Mouse (Mus musculus): Measurements from ENCODE around the gene Gm28036.
A peak's percentile ranks its signal among the peaks of the same experiment; 100 is the strongest.

Gm28036 gene

GRCm38 (mm10) chr2:156084541-156084940 lies 42.4 kb downstream of the Gm28036 start:
- DNase-seq (ENCODE audit: low read depth, low spot score) = no peak

GRCm38 (mm10) chr2:156080391-156080790 lies 46.5 kb downstream of the Gm28036 start:
- DNase-seq (ENCODE audit: low read depth, low spot score) = no peak

GRCm38 (mm10) chr2:156079674-156080073 lies 47.2 kb downstream of the Gm28036 start:
- DNase-seq (ENCODE audit: low read depth, low spot score) = peak; percentile 46

DNA sequence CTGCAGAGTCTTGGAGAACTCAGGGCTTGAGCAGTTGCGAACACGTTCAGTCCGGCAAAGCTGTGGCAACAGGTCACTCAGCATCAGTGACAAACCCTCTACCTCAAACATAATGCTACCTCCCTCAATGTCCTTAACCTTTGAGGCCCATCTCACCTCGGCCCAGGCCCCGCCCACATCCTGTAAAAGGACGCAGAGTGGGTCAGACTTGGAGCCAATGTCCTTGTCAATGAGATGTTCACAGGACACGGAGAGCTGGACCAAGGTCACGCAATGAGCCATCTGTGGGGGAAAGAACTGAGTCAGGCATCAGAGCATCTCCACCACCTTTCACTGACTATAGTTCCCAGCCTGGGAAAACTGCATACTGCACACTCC lies 47.7 kb downstream of the Gm28036 start:
- DNase-seq (ENCODE audit: low read depth, low spot score) = no peak

DNA sequence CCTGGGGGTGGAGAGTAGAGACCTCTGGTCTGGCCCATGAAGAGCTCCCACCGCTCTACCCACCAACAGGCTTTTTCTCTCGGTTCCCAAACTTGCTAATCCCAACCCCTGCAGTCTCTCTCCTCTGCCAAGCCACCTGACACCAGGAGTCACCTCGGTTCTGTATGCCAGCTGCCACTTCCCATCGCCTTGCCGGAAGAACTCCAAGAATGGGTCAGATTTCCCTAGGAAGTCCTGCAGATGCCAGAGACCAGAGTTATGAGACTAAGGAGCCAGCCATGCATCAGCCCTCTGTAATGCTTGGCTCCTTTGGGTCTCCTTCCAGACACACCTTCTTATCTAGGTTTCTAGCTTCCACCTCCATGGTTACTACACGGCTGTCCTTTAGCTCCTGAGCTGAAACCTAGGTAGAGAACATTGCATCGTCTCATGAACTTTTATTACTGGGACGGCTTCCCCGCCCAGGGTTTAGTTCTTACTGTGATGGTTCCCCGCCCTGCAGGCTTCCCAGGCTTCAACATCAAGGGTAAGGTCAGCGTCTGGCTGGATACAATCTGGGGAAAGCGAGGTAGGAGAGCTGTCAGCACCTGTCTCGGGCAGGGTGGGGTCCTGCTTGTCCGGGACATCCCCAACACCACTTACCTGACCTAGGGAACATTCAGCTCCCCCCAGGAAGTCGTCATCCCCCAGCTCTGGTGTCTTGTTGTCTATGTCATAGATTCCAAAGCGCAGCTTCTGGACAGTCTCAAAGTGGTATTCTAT lies 48.3 kb downstream of the Gm28036 start:
- DNase-seq (ENCODE audit: low read depth, low spot score) = peak; percentile 56

- DNase-seq (ENCODE audit: low read depth, low spot score) = no peak
Observed at GRCm38 (mm10) chr2:156077461-156077860, 49.4 kb downstream of the Gm28036 start.

GRCm38 (mm10) chr2:156073725-156074124 lies 53.2 kb downstream of the Gm28036 start:
- no peak for DNase-seq (ENCODE audit: low read depth, low spot score)

GRCm38 (mm10) chr2:156071236-156071635 lies 55.7 kb downstream of the Gm28036 start:
- DNase-seq (ENCODE audit: low read depth, low spot score) = no peak

GRCm38 (mm10) chr2:156067916-156068315 lies 59.0 kb downstream of the Gm28036 start:
- no peak for DNase-seq (ENCODE audit: low read depth, low spot score)

GRCm38 (mm10) chr2:156066126-156066525 lies 60.8 kb downstream of the Gm28036 start:
- no peak for DNase-seq (ENCODE audit: low read depth, low spot score)

GRCm38 (mm10) chr2:156065099-156066041 lies 61.5 kb downstream of the Gm28036 start, which contains the start of gene Spag4:
Gene Spag4, plus strand, starts transcription at chr2:156065175.
- DNase-seq (ENCODE audit: low read depth, low spot score) = no peak

- DNase-seq (ENCODE audit: low read depth, low spot score) = no peak
Observed at GRCm38 (mm10) chr2:156052816-156053215, 74.1 kb downstream of the Gm28036 start, which contains the start of gene Fer1l4. Gene Fer1l4, minus strand, starts transcription at chr2:156052947.

- DNase-seq (ENCODE audit: low read depth, low spot score) = no peak
Observed at GRCm38 (mm10) chr2:156047929-156048328, 79.0 kb downstream of the Gm28036 start.

DNA sequence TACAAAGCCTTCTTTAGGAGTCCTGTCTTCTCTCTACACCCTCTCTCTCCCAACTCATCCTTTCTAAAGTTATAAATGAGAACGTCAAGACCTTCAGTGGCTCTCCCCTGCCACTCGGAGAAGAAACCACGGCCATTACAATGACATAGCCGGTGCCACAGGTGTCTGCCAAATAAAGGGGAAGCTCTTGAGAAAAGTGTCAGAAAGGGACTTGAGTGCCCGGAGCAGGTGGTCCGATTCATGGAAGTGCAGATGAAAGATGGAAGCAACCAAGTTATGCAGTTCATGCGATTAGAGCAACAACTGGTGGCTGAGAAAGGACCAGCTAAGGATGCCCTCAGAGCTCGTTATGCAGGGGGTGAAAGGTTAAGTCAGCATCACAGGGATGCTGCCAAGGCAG lies 84.0 kb downstream of the Gm28036 start:
- DNase-seq (ENCODE audit: low read depth, low spot score) = no peak

GRCm38 (mm10) chr2:156039390-156039789 lies 87.5 kb downstream of the Gm28036 start:
- no peak for DNase-seq (ENCODE audit: low read depth, low spot score)

DNA sequence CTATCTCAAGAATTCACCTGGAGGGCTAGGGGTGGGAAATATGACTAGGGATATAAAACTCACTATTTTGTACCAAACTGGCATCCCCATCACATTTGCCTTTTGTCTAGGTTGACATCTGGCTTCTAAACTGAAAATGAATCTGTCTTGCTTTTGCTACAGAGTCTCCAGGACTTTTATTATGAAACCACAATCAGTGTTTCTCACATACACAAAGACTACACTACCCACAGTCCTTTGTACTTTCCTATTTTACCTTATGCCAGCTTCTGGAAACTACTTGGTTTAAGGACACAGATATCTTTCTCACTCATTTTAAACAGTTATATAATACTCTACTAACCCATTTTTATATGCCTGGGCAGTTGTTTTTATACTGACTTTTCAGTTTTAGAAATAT lies 101.4 kb downstream of the Gm28036 start:
- DNase-seq (ENCODE audit: low read depth, low spot score) = no peak

All from skeletal muscle tissue, adult 2 months (tissue).